17 mouse cellular contexts compared by ENCODE assay signal in the genomic region with DNA sequence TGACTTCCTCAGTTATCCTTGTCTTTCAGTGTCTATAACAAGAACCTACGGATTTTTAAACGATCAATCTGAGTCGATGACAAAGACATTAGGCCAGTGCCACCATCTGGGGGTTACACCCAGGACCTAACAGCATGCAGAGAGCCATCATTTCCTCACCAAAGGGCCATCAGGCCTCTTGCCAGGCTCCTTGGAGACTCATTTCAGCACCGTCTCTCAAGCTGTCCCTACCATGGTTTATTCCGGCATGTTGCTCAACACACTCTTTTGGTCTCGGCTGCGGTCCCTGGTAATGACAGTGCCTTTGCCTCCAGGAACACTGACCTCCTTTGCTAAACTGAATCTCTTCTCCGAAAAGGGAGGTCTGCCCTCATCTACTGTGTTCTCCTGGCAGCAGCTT.
DNase-seq lines count a peak whose midpoint lies in the region; ATAC-seq lines count a peak whose summit lies in the region.
"Had no signal": no experiment of that assay in that cellular context is flagged by ENCODE, and none has a peak within 500 bp of the region (broad histone marks: within the 10 kb centered on the region; RNA-seq: fewer than 3 reads in every experiment).

No protein-coding gene starts in this region.

- no peak overlapping the region for H3K4me2 ChIP-seq in heart, embryonic 11.5 days
- H3K4me2 ChIP-seq in lung, embryonic 16.5 days (ENCODE audit: low read depth, low read length) = no peak overlapping the region
- H3K4me2 ChIP-seq: forebrain, embryonic 13.5 days; heart, embryonic 15.5 days; hindbrain, embryonic 15.5 days had no signal

- no peak for ATAC-seq in heart, embryonic 11.5 days (replicated peaks; ENCODE audit: insufficient number of reproducible peaks, low FRiP score, low TSS enrichment)
- peak; percentile 43 for ATAC-seq in lung, embryonic 16.5 days (ENCODE audit: low read depth)
- no peak for ATAC-seq in megakaryocyte progenitor cell, adult 5-6 weeks (replicated peaks; ENCODE audit: poor library complexity)
- ATAC-seq: forebrain, embryonic 13.5 days; forebrain, postnatal 0 days; intestine, embryonic 16.5 days had no signal

- no peaks in the 10 kb centered on the region for H3K36me3 ChIP-seq in heart, embryonic 11.5 days (ENCODE audit: control insufficient read depth, insufficient read depth, low read length)
- no peaks in the 10 kb centered on the region for H3K36me3 ChIP-seq in lung, embryonic 16.5 days (ENCODE audit: control insufficient read depth, insufficient read depth, low read length)
- H3K36me3 ChIP-seq: embryonic facial prominence, embryonic 10.5 days; heart, embryonic 15.5 days; hindbrain, embryonic 15.5 days had no signal

- no peak overlapping the region for H3K9ac ChIP-seq in heart, embryonic 11.5 days (ENCODE audit: low read depth, low read length)
- no peak overlapping the region for H3K9ac ChIP-seq in lung, embryonic 16.5 days (ENCODE audit: low read length)
- H3K9ac ChIP-seq: forebrain, embryonic 13.5 days; forebrain, postnatal 0 days; heart, embryonic 15.5 days; hindbrain, embryonic 15.5 days had no signal

- DNase-seq in gastrocnemius, adult 18-20 months (ENCODE audit: low spot score) = peak; percentile 18
- no peak for DNase-seq in gastrocnemius, postnatal 4 days (ENCODE audit: low spot score in 2 of 2)
- peak; percentile 23 to 31 for DNase-seq in heart, adult 18-20 months
- DNase-seq in lung, adult 18-20 months = no peak
- DNase-seq in lung, postnatal 14 days = peak; percentile 14
- DNase-seq: adrenal gland, postnatal 14 days; cerebellum, adult 18-20 months; cerebellum, adult 9-11 months; forebrain, postnatal 0 days had no signal

- H3K4me1 ChIP-seq in heart, embryonic 11.5 days (ENCODE audit: control insufficient read depth, insufficient read depth, low read length) = no peaks in the 10 kb centered on the region
- H3K4me1 ChIP-seq in lung, embryonic 16.5 days (replicated peaks; ENCODE audit: control insufficient read depth, insufficient read depth, low read length) = peaks cover 14% of the 10 kb centered on the region; the same call in 1 of the 2 replicates
- H3K4me1 ChIP-seq: forebrain, embryonic 13.5 days; hindbrain, embryonic 15.5 days had no signal

- no peaks in the 10 kb centered on the region for H3K27me3 ChIP-seq in heart, embryonic 11.5 days (ENCODE audit: control insufficient read depth, insufficient read depth, low read length)
- H3K27me3 ChIP-seq in lung, embryonic 16.5 days (ENCODE audit: control insufficient read depth, insufficient read depth, low read depth, low read length) = no peaks in the 10 kb centered on the region
- H3K27me3 ChIP-seq: forebrain, embryonic 13.5 days; heart, embryonic 15.5 days; hindbrain, embryonic 15.5 days had no signal

- no peaks in the 10 kb centered on the region for H3K9me3 ChIP-seq in heart, embryonic 11.5 days (replicated peaks; ENCODE audit: control insufficient read depth, low read length)
- H3K9me3 ChIP-seq in lung, embryonic 16.5 days (ENCODE audit: control insufficient read depth, low read length) = no peaks in the 10 kb centered on the region
- H3K9me3 ChIP-seq: embryonic facial prominence, embryonic 10.5 days; forebrain, embryonic 13.5 days; heart, embryonic 15.5 days; hindbrain, embryonic 15.5 days had no signal

- H3K4me3 ChIP-seq in heart, embryonic 11.5 days (ENCODE audit: low read depth, low read length) = no peak overlapping the region
- H3K4me3 ChIP-seq in lung, embryonic 16.5 days (ENCODE audit: low read length) = no peak overlapping the region
- H3K4me3 ChIP-seq: embryonic facial prominence, embryonic 10.5 days; forebrain, embryonic 13.5 days; heart, embryonic 15.5 days; hindbrain, embryonic 15.5 days had no signal

- H3K27ac ChIP-seq in heart, embryonic 11.5 days (ENCODE audit: low read depth, low read length) = no peak overlapping the region
- H3K27ac ChIP-seq in lung, embryonic 16.5 days (ENCODE audit: low read length) = peak overlapping the region; percentile 21; the same call in 1 of the 2 replicates
- H3K27ac ChIP-seq: embryonic facial prominence, embryonic 10.5 days; forebrain, embryonic 13.5 days; heart, embryonic 15.5 days; hindbrain, embryonic 15.5 days had no signal

- WGBS in heart, embryonic 11.5 days (ENCODE audit: insufficient replicate concordance) = 89% methylated on average over 8 of the region's 8 CpGs
- WGBS in lung, embryonic 16.5 days = 78% methylated on average over 8 of the region's 8 CpGs

Comparison
In these comparisons a context has a peak if more than half of its experiments do, and no peak if none do; other contexts are left out.
1. DNase-seq: peak in gastrocnemius, adult 18-20 months (single experiment), heart, adult 18-20 months (2 of 2) and lung, postnatal 14 days (single experiment); none in gastrocnemius, postnatal 4 days (0 of 2) and lung, adult 18-20 months (0 of 2).